Mouse (Mus musculus): ENCODE measurements around the gene Pam.
"Not testable (repeated sequence)": the region's sequence is repeated elsewhere in the genome, so short reads cannot be mapped to it uniquely, and the experiment has no call there.

Pam gene

DNA sequence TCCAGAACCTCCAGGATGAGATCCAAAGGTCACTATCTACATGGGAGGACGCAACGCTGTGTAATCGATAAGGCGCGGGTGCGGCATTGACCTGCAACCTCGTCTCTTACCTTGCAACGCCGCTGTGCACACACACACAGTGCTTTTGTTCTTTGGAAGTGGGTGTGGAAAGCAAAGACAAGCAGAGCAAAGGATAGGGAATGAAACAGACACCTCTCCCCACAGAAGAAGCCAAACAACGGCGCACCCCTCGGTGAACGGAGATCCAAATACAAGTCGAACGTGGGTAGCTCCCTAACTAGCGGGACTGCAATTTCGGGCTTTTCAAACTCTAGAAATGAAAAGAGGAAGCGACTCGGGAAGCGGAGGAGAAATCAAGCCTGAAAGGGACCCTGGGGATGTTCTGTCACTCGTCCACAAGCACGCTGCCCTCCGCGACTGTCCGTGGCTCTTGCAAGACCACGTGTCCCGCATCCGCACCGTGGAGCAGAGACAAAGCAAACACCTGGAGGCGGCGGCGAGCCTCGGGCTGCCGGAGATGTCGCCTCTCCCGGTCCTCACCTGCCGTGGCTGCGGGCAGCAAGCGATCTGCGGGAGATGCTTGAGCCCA lies 326.0 kb downstream of the Pam start:
- no peak for DNase-seq (ENCODE audit: low read depth, low spot score)

DNA sequence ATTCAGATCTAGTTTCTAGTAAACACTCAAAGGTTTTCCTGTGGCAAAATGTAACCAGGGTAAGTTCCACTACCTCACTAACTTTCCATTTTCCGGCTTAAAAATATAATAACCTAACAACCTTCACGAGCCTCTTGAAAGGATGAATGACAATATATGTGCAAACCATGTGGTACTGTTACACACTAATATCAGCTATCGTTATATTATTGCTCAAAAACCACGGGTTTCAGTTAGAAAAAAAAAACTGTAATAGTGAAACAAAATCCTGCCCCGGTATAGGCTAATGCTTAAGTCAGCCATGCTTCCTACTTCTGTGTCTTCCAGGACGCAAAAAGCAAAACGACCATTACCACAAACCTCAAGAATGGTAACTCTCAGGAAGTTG lies 326.5 kb downstream of the Pam start:
- DNase-seq (ENCODE audit: low read depth, low spot score), result no peak

GRCm38 (mm10) chr1:97768089-97768488 lies 327.4 kb downstream of the Pam start:
- DNase-seq (ENCODE audit: low read depth, low spot score), result no peak

DNA sequence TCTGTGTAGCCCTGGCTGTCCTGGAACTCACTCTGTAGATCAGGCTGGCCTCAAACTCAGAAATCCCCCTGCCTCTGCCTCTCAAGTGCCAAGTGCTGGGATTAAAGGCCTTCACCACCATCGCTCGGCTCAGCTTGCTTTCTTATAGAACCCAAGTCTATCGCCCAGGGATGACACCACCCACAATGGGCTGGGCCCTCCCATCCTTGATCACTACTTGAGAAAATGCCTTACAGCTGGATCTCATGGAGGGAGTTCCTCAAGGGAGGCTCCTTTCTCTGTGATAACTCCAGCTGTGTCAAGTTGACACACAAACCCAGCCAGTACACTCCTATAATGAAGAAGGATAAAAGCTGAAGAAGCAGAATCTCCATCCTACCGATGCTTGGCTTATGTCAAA lies 329.7 kb downstream of the Pam start:
- not testable (repeated sequence) for DNase-seq (ENCODE audit: low read depth, low spot score)

DNA sequence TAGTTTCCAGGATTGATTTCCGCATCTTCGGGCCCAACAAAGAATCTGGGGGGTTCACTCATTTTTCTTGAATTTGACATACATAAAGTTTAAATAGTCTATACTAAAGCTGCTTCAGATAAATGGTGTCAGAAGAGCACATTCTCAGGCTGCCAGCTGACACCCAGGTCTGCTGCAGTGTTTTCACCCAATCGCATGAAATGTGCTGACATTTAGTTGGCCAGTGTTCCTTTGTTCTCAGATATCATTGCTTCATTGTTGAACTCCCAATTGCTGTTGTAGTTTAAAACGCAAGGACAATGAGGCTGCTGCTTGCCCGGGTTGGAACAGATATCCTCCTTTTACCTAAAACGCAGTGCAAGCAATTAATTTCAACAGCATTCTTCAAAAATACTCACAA lies 334.0 kb downstream of the Pam start:
- DNase-seq (ENCODE audit: low read depth, low spot score), result no peak

DNA sequence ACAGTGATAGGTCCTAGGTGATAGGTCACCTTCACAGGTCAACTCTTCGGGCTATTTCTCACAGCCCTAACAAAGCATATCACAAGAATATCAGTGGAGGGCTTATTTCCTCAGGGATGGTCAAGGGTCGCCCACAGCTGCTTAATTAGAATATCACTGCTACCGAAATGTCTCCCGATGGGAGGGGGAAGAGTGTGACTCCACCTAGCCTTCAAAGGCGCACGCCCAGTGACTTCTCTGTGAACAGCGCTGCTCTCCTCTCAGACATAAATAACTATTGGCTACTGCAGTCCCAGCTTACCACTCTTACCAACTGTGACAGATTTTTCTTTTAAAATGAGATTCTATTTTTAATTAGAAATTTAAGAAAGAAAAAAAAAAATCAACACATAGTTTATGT lies 334.8 kb downstream of the Pam start:
- no peak for DNase-seq (ENCODE audit: low read depth, low spot score)

DNA sequence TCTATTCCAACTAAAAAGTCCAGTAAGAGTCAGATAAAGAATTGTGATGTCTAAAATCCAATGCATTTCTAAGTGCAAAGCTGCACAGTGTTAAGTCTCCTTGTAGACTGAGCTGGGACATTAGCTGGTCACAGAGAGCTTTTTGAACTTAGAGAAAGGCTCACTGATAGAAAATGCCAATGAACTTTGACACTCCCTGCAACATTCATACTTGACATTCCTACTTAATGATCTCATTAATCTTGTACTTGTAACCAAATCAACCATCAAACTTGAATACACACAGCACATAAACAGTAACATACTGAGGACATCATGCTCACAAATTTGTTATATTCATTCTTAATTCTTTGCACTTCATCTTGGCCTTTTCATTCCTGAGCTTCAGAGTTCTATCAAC lies 335.6 kb downstream of the Pam start:
- no peak for DNase-seq (ENCODE audit: low read depth, low spot score)

DNA sequence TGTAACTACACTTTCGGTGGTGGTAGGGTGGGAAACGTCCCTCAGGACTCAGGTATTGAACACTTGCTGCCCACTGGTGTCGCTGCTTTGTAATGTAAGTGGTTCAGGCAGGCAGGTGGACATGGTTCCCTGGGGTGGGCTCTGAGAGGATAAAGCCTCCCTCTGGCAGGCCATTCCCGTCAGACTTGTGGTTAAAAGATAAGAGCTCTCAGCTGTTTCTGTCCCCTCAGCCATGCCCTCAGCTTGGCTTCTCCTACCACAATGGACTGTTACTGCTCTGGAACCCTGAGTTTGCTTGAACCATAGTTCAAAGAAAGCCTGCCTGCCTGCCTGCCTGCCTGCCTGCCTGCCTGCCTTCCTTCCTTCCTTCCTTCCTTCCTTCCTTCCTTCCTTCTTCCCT lies 341.1 kb downstream of the Pam start:
- DNase-seq (ENCODE audit: low read depth, low spot score), result no peak

DNA sequence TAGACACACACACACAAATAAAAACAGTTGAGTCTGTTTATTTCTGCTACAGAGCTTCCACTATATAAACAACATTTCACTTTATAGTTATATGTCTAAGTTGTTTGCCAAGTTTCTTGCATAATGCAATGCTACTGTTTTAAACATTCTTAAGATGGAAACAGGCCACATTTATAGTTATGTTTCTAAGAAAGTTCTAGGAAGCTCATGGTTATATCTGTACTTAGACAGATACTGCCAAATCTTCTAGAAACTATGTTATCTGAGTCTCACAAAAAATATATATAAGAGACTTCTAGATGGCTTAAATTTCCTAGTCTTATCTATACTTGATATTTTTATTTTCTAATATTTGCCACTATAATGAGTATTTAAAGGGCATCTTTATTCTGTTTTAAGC lies 342.2 kb downstream of the Pam start:
- DNase-seq (ENCODE audit: low read depth, low spot score), result no peak

- DNase-seq (ENCODE audit: low read depth, low spot score), result no peak
Observed at GRCm38 (mm10) chr1:97748163-97748562, 347.3 kb downstream of the Pam start.

DNA sequence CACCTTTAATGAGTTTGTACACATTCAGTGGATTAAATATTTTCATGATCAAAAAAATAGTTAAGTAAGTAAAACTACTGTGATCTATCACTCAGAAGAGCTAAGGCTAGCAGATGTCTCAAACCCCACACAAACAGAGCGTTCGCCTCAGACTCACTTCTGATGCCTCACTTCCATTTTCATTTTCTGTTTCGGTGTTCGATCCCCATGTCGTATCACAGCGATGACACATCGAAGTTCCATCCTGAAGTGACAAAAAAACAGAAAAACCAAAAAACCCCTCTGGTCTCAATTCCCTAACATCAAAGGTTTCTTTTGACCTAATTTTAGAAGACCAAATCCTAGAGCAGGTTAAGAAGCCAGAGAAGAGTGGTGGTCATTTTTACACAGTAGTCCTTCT lies 349.2 kb downstream of the Pam start:
- DNase-seq (ENCODE audit: low read depth, low spot score), result no peak

DNA sequence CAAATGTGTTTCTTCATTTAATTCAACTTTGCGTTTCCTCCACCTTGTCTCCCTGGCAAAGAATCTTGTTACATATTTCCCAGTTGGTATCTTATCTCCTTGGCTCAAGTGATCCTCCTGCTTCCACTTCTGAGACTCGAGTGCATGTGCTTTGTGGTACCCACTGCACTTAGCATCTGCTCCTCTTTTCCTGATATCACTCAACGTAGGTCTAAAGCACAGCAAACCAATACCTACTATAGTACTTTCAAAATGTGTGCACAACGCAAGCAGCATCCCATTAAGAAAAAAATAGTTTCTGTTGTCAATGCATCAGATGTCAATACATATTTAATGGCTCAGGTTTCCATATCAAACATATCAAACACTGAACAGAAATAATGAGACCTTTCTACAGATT lies 349.7 kb downstream of the Pam start:
- no peak for DNase-seq (ENCODE audit: low read depth, low spot score)

Data from c-Kit-negative CD71-positive TER-119-positive erythroid progenitor cells, embryonic 14.5 days (primary cell).